23 mouse cellular contexts compared by ENCODE assay signal in genomic region chr6:117494971-117495370, GRCm38 (mm10).
"Had no signal": no experiment of that assay in that cellular context is flagged by ENCODE, and none has a peak within 500 bp of the region (broad histone marks: within the 10 kb centered on the region; RNA-seq: fewer than 3 reads in every experiment).

No protein-coding gene starts in this region.

- H3K4me2 ChIP-seq: heart, embryonic 11.5 days; heart, embryonic 13.5 days; heart, embryonic 15.5 days; hindbrain, embryonic 13.5 days; hindbrain, embryonic 15.5 days; limb, embryonic 13.5 days; limb, embryonic 15.5 days; liver, embryonic 12.5 days had no signal

- H3K4me1 ChIP-seq: hindbrain, embryonic 13.5 days; hindbrain, embryonic 15.5 days; limb, embryonic 13.5 days; limb, embryonic 15.5 days; liver, embryonic 12.5 days had no signal

- H3K27me3 ChIP-seq: heart, embryonic 15.5 days; hindbrain, embryonic 13.5 days; hindbrain, embryonic 15.5 days; limb, embryonic 13.5 days; limb, embryonic 15.5 days; liver, embryonic 12.5 days had no signal

- H3K9ac ChIP-seq: heart, embryonic 13.5 days; heart, embryonic 15.5 days; hindbrain, embryonic 13.5 days; hindbrain, embryonic 15.5 days; limb, embryonic 13.5 days; limb, embryonic 15.5 days; liver, embryonic 12.5 days; liver, embryonic 14.5 days had no signal

- H3K36me3 ChIP-seq: heart, embryonic 13.5 days; heart, embryonic 15.5 days; hindbrain, embryonic 13.5 days; hindbrain, embryonic 15.5 days; limb, embryonic 13.5 days; limb, embryonic 15.5 days; liver, embryonic 12.5 days had no signal

- H3K4me3 ChIP-seq: heart, adult 2 months; heart, embryonic 13.5 days; heart, embryonic 15.5 days; hindbrain, embryonic 13.5 days; hindbrain, embryonic 15.5 days; limb, embryonic 13.5 days; limb, embryonic 15.5 days; liver, embryonic 12.5 days had no signal

- H3K27ac ChIP-seq: heart, adult 2 months; heart, embryonic 13.5 days; heart, embryonic 15.5 days; hindbrain, embryonic 13.5 days; hindbrain, embryonic 15.5 days; hindbrain, postnatal 0 days; limb, embryonic 13.5 days; limb, embryonic 15.5 days; liver, embryonic 12.5 days; liver, embryonic 14.5 days had no signal

- H3K9me3 ChIP-seq: heart, embryonic 13.5 days; heart, embryonic 15.5 days; hindbrain, embryonic 13.5 days; hindbrain, embryonic 15.5 days; limb, embryonic 13.5 days; limb, embryonic 15.5 days; liver, embryonic 12.5 days had no signal

- DNase-seq: gastrocnemius, postnatal 14 days; gastrocnemius, postnatal 36 days; heart, adult 2 months; heart, postnatal 14 days; heart, postnatal 36 days; kidney, adult 11 months; kidney, adult 2 months; kidney, adult 9 months; kidney, postnatal 25 days; layer of hippocampus, adult 9-11 months; layer of hippocampus, postnatal 36 days; left cerebral cortex, postnatal 4 days had no signal

- ATAC-seq: hindbrain, postnatal 0 days; intestine, embryonic 16.5 days; liver, embryonic 12.5 days had no signal
